Mouse (Mus musculus): Measurements from ENCODE around the gene Zfp639.

- no peak for TF ChIP-seq CTCF (IDR thresholded peaks at IDR 0.05; ENCODE audit: control insufficient read depth, insufficient read depth, insufficient read length)
- peak; percentile 46 for TF ChIP-seq MAX (IDR thresholded peaks at IDR 0.05)
Measured at GRCm38 (mm10) chr3:32486543-32486942, 23.5 kb upstream of the Zfp639 start.

Measured in C2C12 (cell line).